Mouse (Mus musculus) liver, postnatal 0 days (tissue): ENCODE data around the gene Fam92b. TPM values are rescaled to one million over a fixed set of nuclear protein-coding genes. Genes with fewer than 3 reads are reported as not detected.
A peak's percentile ranks its signal among the peaks of the same experiment; 100 is the strongest.

Source experiments
- ATAC-seq: fragments of 200-750 bp; cut with Nextera tagmentation; 2 replicates; pipeline ENCODE4 v1.8.0; 2017; ENCODE audit warnings: mild to moderate bottlenecking, moderate library complexity
- DNase-seq: peaks from one replicate; pipeline ENCODE4 v3.0.0-alpha.2; 2016
- H3K27ac ChIP-seq: fragments of 300-500 bp; sonication (generic); 2 replicates; pipeline ENCODE4 v1.5.1; 2014; ENCODE audit warnings: antibody characterized with exemption, moderate library complexity, mild to moderate bottlenecking, low read depth
- H3K27me3 ChIP-seq: fragments of 300-500 bp; sonication (generic); 2 replicates; pipeline ENCODE4 v1.6.1; 2014; ENCODE audit warnings: low read length, control low read depth, mixed read lengths; ENCODE audit not compliant: insufficient read depth
- H3K36me3 ChIP-seq: fragments of 300-500 bp; sonication (generic); replicated peaks from 2 replicates; pipeline ENCODE4 v1.6.1; 2014; ENCODE audit warnings: mild to moderate bottlenecking, control low read depth, low read length, moderate library complexity, mixed read lengths; ENCODE audit not compliant: insufficient read depth
- H3K4me1 ChIP-seq: fragments of 300-500 bp; sonication (generic); 2 replicates; pipeline ENCODE4 v1.6.1; 2014; ENCODE audit warnings: antibody characterized with exemption, mild to moderate bottlenecking, control low read depth; ENCODE audit not compliant: insufficient read depth
- H3K4me2 ChIP-seq: fragments of 300-500 bp; sonication (generic); 2 replicates; pipeline ENCODE4 v1.6.1; 2014; ENCODE audit warnings: low read depth, mild to moderate bottlenecking, low read length, moderate library complexity, mixed read lengths
- H3K4me3 ChIP-seq: fragments of 300-500 bp; sonication (generic); 2 replicates; pipeline ENCODE4 v1.5.1; 2014; ENCODE audit warnings: low read depth, low read length
- H3K9ac ChIP-seq: fragments of 300-500 bp; sonication (generic); replicated peaks from 2 replicates; pipeline ENCODE4 v1.6.1; 2014; ENCODE audit warnings: mild to moderate bottlenecking, moderate library complexity
- H3K9me3 ChIP-seq: fragments of 300-500 bp; sonication (generic); 2 replicates; pipeline ENCODE4 v1.6.1; 2016; ENCODE audit warnings: mild to moderate bottlenecking, control low read depth, low read length, mixed read lengths
- CTCF ChIP-seq: sonication (generic); IDR thresholded peaks from 2 replicates; pipeline ENCODE4 v1.5.1; 2016; ENCODE audit warnings: antibody characterized with exemption, low read depth
- EP300 ChIP-seq: IDR thresholded peaks from 2 replicates; pipeline ENCODE4 v1.6.1; 2016; ENCODE audit warnings: antibody characterized with exemption, low read depth, mild to moderate bottlenecking
- WGBS: fragments of 180-500 bp; shearing (Covaris S2); extraction: QIAGEN DNeasy Blood & Tissue Kit; methylation state at CpG from one replicate; pipeline ENCODE4 v1.1.7; 2014; ENCODE audit not compliant: insufficient replicate concordance; 5-methylcytosine and 5-hydroxymethylcytosine counted together
- polyA plus RNA-seq: library from polyadenylated mRNA; unstranded; fragments of >200 nt; fragmentation: Nextera tagmentation; extraction: Ambion mirVana; gene quantifications from 2 replicates; pipeline ENCODE4 v1.2.1, GENCODE M21; 2015

Gene Fam92b
- polyA plus RNA-seq, 1 experiment from 2014 or later, result not detected

DNA sequence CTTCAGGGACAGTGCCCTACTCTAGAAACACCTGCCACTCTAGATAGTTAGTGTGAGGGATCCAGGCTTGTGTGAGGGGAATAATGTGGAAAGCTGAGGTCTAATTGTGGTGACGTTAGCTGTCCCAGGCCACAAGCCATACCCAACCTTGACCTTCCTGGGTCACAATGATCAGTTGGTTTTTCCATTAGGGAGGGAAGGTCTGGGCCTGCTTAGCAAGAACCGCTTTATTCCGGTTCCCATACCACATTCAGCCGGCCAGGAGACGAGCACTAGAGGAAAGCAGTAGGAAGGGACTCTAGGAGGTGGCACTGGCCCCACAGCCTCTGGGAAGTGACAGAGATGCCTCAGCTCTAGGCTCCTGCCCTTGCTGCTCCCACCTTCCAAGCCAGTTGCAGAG lies 13.2 kb downstream of the Fam92b start:
- ATAC-seq (no peak), DNase-seq (no peak)
- no peak overlapping the region for H3K9ac ChIP-seq
- no peak overlapping the region for H3K4me3 ChIP-seq
- H3K36me3 ChIP-seq, result no peaks in the 10 kb centered on the region
- H3K27ac ChIP-seq, result no peak overlapping the region
- no peak overlapping the region for H3K4me2 ChIP-seq
- no peaks in the 10 kb centered on the region for H3K9me3 ChIP-seq
- H3K27me3 ChIP-seq, result 0 out of 2 replicates have a peak, but pooled peaks cover 5% of the 10 kb centered on the region
- 84% methylated on average over 5 of the region's 5 CpGs for WGBS
- TF ChIP-seq CTCF (no peak), EP300 (no peak)
- no peaks in the 10 kb centered on the region for H3K4me1 ChIP-seq

DNA sequence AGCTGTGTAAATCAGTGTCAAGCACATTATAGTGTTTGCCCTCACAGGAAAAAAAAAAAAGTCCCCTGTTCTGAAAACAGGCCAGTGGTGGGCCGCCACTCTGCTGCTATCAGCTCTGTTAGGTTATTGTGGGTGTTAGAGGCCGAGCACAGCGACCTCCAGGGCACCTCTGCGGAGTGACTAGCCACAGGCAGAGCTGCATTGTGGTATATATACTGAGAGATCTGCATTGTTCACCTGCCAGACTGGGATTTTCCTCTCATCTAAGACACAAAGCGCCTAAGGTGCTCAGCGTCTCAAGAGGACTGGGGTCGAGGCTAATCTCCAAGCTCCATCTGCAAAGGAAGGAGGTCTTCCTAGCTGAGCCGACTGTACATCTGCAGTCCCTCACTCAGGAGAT lies 13.9 kb downstream of the Fam92b start:
- Histone ChIP-seq H3K27me3 (0 out of 2 replicates have a peak, but pooled peaks cover 4% of the 10 kb centered on the region), H3K4me1 (no peaks in the 10 kb centered on the region), H3K4me3 (no peak overlapping the region), H3K27ac (no peak overlapping the region), H3K4me2 (no peak overlapping the region), H3K36me3 (no peaks in the 10 kb centered on the region), H3K9me3 (no peaks in the 10 kb centered on the region), H3K9ac (no peak overlapping the region)
- 72% methylated on average over 8 of the region's 8 CpGs for WGBS
- ATAC-seq, result no peak
- no peak for DNase-seq
- TF ChIP-seq EP300 (no peak), CTCF (no peak)

DNA sequence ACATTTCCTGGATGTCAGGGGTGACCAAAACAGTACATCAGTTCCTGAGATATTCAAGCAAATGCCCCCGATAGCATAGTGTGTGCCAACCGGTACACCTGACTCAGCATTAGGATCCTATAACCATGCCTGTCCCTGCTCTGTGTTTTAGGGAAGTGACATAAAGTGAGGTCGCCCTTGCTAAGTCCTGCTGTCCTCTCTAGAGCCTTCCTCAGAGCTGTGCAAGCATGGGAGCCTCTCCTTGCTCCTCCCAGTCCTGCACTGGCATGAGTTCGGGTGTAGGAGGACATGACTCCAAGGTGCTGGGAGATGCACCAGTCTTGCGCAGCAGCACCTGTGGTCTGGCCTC lies 14.9 kb downstream of the Fam92b start:
- Histone ChIP-seq H3K27me3 (no peaks in the 10 kb centered on the region), H3K36me3 (no peaks in the 10 kb centered on the region), H3K9ac (no peak overlapping the region), H3K9me3 (no peaks in the 10 kb centered on the region), H3K27ac (no peak overlapping the region), H3K4me2 (no peak overlapping the region), H3K4me1 (no peaks in the 10 kb centered on the region), H3K4me3 (no peak overlapping the region)
- DNase-seq, result no peak
- WGBS, result 40% methylated on average over 5 of the region's 5 CpGs
- no peak; the same call in 1 of the 2 replicates for ATAC-seq
- TF ChIP-seq EP300 (no peak), CTCF (no peak)

DNA sequence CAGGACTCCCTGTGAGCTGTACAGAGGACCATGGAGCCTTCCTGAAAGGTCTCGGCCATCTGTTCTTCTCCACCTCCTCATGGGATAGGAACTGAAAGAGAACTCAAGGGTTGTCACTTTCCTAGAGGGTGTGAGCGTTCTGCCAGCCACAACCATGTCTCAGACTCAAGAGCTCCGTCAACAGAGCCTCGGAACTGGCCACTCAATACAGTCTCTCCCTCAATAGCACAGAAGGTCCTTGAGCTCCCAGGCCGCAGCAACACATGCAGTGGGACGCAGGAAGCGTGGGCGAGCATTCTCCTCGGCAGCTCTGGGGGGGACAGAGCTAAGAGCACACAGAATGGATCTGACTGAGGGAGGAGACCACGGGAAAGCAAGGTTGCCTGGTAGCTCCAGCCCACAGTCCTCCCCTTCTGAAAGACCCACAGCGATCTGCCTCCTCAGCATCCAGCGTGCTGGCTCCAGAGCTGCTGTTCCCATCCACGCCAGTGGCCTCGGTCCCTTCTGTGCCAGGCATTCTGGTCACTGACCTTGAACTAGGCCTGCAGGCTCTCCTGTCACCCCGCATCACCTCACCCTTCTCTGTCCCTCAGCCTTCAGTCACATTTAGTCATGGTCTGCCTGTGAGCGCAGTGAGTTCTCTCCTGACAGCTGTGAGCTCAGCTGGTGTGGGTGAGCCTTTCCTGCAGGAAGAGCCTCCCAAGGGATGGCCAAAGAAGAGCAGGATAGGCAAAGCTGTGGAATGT lies 15.4 kb downstream of the Fam92b start:
- Histone ChIP-seq H3K9me3 (no peaks in the 10 kb centered on the region), H3K4me1 (no peaks in the 10 kb centered on the region), H3K4me3 (no peak overlapping the region), H3K27me3 (no peaks in the 10 kb centered on the region), H3K36me3 (no peaks in the 10 kb centered on the region), H3K27ac (no peak overlapping the region), H3K4me2 (no peak overlapping the region), H3K9ac (no peak overlapping the region)
- WGBS, result 67% methylated on average over 16 of the region's 16 CpGs
- no peak for TF ChIP-seq EP300
- no peak for TF ChIP-seq CTCF
- ATAC-seq (no peak), DNase-seq (no peak)

DNA sequence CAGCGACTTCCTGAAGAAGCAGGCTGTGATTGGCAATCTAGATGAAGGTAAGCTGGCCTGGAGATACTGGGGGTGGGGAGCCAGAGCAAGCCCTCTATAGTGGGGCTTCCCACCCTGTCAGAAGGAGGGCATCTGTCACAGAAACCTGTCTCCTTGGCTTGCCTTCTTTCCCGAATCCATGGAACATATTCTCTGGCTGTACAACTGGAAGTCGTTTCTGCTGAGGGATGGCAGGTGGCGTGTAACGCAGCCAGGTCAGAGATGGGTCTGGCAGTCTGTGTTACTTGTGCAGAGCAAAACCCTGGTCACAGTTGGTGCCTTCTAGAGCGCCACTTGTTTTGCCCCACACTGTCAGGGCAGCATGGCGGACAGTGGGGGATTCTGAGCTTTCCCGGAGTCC lies 16.9 kb downstream of the Fam92b start:
- H3K4me2 ChIP-seq, result no peak overlapping the region
- ATAC-seq (no peak), DNase-seq (no peak)
- TF ChIP-seq EP300, result no peak
- TF ChIP-seq CTCF, result no peak
- 70% methylated on average over 8 of the region's 8 CpGs for WGBS
- H3K36me3 ChIP-seq, result no peaks in the 10 kb centered on the region
- H3K4me1 ChIP-seq, result no peaks in the 10 kb centered on the region
- no peak overlapping the region for H3K9ac ChIP-seq
- H3K4me3 ChIP-seq, result no peak overlapping the region
- no peaks in the 10 kb centered on the region for H3K9me3 ChIP-seq
- no peaks in the 10 kb centered on the region for H3K27me3 ChIP-seq
- H3K27ac ChIP-seq, result no peak overlapping the region

DNA sequence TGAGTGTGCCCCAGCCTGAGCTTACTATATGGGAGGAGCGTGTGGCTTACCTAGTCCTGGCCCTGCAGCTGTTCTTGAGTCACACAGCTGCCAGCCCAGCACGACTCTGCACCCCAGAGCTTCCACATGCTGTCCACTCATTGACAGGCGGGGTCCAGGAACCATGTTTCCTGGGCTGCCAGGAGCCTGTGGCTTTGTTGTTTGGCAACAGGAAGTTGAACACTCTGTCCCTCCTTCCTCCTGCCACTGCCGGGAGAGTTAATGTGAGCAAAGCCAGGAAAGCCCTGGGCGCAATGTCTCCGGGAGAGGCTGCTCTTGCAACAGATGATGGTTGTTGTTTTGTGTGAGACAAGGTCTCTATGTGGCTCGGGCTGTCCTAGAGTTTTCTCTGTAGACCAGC lies 24.6 kb downstream of the Fam92b start:
- Histone ChIP-seq H3K4me2 (no peak overlapping the region), H3K27ac (no peak overlapping the region), H3K4me1 (no peaks in the 10 kb centered on the region), H3K4me3 (no peak overlapping the region), H3K9ac (no peak overlapping the region), H3K36me3 (0 out of 2 replicates have a peak, but pooled peaks cover 3% of the 10 kb centered on the region), H3K27me3 (no peaks in the 10 kb centered on the region), H3K9me3 (no peaks in the 10 kb centered on the region)
- DNase-seq (peak; percentile 44), ATAC-seq (peak; percentile 47)
- TF ChIP-seq EP300, result no peak
- WGBS, result 24% methylated on average over 7 of the region's 7 CpGs
